ENCODE assay signal across 8 mouse cellular contexts in the genomic region with DNA sequence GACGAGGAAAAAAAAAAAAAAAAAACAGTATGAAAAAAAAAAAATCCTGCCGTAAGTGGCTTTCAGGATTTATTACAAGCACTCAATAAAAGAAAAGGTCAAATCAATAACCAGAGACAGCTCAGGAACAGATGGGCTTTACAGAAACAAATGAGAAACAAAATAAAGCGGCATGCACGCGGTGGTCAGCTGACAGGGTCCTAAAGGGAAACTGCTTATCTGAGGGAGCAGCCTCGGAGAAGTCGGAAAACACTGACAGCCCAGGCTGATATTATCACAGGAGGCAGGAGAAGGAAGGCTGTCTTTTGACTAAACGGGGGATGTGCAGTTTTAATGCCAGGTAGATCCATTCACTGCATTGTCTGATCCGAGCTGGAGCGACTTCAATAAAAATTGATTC.
A peak's percentile ranks its signal among the peaks of the same experiment; 100 is the strongest.
DNase-seq lines count a peak whose midpoint lies in the region; ATAC-seq lines count a peak whose summit lies in the region.

No protein-coding gene starts in this region.

- no peaks in the 10 kb centered on the region for H3K27me3 ChIP-seq in liver, embryonic 11.5 days (replicated peaks; ENCODE audit: control insufficient read depth, insufficient read depth, low read length)
- no peaks in the 10 kb centered on the region for H3K27me3 ChIP-seq in liver, embryonic 13.5 days
- H3K27me3 ChIP-seq in stomach, embryonic 15.5 days (replicated peaks), result no peaks in the 10 kb centered on the region

- no peak for ATAC-seq in liver, embryonic 11.5 days (replicated peaks; ENCODE audit: low FRiP score)
- ATAC-seq in liver, embryonic 13.5 days (ENCODE audit: low read depth), result no peak
- ATAC-seq in stomach, embryonic 15.5 days (ENCODE audit: insufficient read depth, low FRiP score, low read depth), result no peak

- H3K4me3 ChIP-seq in liver, embryonic 11.5 days (ENCODE audit: low read depth, low read length), result 0 out of 2 replicates have a peak overlapping the region, but pooled peaks have one; percentile 18
- no peak overlapping the region; the same call in 1 of the 2 replicates for H3K4me3 ChIP-seq in liver, embryonic 13.5 days (replicated peaks)
- peak overlapping the region; percentile 19 for H3K4me3 ChIP-seq in stomach, embryonic 15.5 days (replicated peaks)

- no peak overlapping the region for H3K27ac ChIP-seq in liver, embryonic 11.5 days (ENCODE audit: low read depth, low read length)
- H3K27ac ChIP-seq in liver, embryonic 13.5 days, result no peak overlapping the region
- H3K27ac ChIP-seq in stomach, embryonic 15.5 days, result no peak overlapping the region

- H3K9ac ChIP-seq in liver, embryonic 11.5 days (ENCODE audit: low read depth, low read length), result no peak overlapping the region
- H3K9ac ChIP-seq in liver, embryonic 13.5 days, result no peak overlapping the region
- H3K9ac ChIP-seq in stomach, embryonic 15.5 days, result no peak overlapping the region

- peaks cover 6% of the 10 kb centered on the region for H3K4me1 ChIP-seq in liver, embryonic 11.5 days (replicated peaks; ENCODE audit: control insufficient read depth, insufficient read depth, low read length)
- H3K4me1 ChIP-seq in liver, embryonic 13.5 days (replicated peaks), result peaks cover 12% of the 10 kb centered on the region; the same call in 1 of the 2 replicates
- H3K4me1 ChIP-seq in stomach, embryonic 15.5 days, result peaks cover 4% of the 10 kb centered on the region; the same call in 1 of the 2 replicates

- H3K36me3 ChIP-seq in liver, embryonic 11.5 days (ENCODE audit: control insufficient read depth, insufficient read depth, low read length), result peaks cover 12% of the 10 kb centered on the region
- H3K36me3 ChIP-seq in liver, embryonic 13.5 days, result peaks cover 17% of the 10 kb centered on the region
- peaks cover 11% of the 10 kb centered on the region for H3K36me3 ChIP-seq in stomach, embryonic 15.5 days

- 29% methylated on average over 10 of the region's 10 CpGs for WGBS in liver, embryonic 11.5 days
- WGBS in liver, embryonic 13.5 days (ENCODE audit: insufficient replicate concordance), result 14% methylated on average over 10 of the region's 10 CpGs
- WGBS in stomach, embryonic 15.5 days, result 24% methylated on average over 10 of the region's 10 CpGs

- peak overlapping the region; percentile 41 for H3K4me2 ChIP-seq in liver, embryonic 11.5 days
- peak overlapping the region; percentile 32 for H3K4me2 ChIP-seq in liver, embryonic 13.5 days
- H3K4me2 ChIP-seq in stomach, embryonic 15.5 days, result peak overlapping the region; percentile 47

- peak; percentile 22 for DNase-seq in adrenal gland, adult 2 months
- DNase-seq in adrenal gland, adult 8-10 months, result no peak
- no peak for DNase-seq in liver, embryonic 11.5 days (ENCODE audit: low spot score)
- DNase-seq in liver, result no peak
- DNase-seq in liver, embryonic 13.5 days, result no peak
- DNase-seq in cerebellum, postnatal 25 days, result no peak
- DNase-seq in thymus, postnatal 25 days, result no peak

- no peaks in the 10 kb centered on the region for H3K9me3 ChIP-seq in liver, embryonic 11.5 days (ENCODE audit: control insufficient read depth, low read length)
- no peaks in the 10 kb centered on the region for H3K9me3 ChIP-seq in liver, embryonic 13.5 days (replicated peaks)
- no peaks in the 10 kb centered on the region for H3K9me3 ChIP-seq in stomach, embryonic 15.5 days
